Mouse (Mus musculus): ENCODE data around the gene Mturn. TPM values are rescaled to one million over a fixed set of nuclear protein-coding genes. Genes with fewer than 3 reads are reported as not detected.

Mturn gene
- total RNA-seq (2021) = 10 to 100 TPM in 1 of 2 experiments, 1 to 10 TPM in 1; 8.2 to 13.5 TPM
- long read RNA-seq, experiment 1, full-length matches to known transcripts = 5 of 10 reads
- long read RNA-seq, experiment 1, partial matches to known transcripts = 1 of 10 reads
- long read RNA-seq, experiment 1, other reads (novel, unspliced or antisense) = 4 of 10 reads
- long read RNA-seq, experiment 2, full-length matches to known transcripts = 25 of 31 reads
- long read RNA-seq, experiment 2, partial matches to known transcripts = 6 of 31 reads
- long read RNA-seq, experiment 2, other reads (novel, unspliced or antisense) = 0 of 31 reads

DNA sequence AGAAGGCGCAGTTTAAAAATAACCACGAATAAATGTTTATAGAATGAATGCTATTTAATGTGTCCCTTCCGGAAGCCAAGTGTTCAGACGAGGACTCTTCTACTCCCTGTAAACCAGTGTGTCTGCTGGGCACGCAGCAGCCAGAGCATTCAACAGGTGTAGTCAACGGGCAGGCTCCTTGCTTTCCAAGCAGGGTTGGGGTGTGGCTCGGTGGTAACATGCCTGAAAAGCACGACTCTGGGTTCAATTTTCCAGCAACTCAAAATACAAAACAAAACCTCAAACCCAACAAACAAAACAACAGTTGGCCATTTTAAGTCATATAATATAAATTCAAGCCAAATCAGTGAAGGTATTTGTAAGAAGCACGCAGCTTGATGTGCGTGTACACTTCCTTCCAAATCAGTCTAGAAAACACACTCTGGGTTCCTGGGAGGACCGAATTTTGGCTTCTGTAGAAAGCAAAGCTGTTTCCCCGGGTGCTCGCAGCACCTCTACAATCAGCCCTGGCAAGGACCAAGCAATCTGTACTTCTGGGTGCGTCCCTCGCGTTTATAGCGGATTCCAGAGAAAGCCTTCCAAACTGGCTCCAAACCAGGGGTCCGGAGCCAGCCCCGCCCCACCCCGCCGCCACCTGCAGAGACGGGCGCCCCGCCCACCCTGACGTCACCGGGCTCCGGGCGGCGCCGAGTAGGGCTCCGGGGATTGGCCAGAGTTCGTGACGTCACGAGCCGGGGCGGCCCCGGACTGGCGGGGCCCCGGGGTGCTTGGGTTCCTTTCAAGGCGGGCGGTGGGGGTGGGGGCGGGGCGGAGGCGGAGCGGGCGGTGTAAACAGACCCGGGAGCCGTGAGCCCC, at the start of gene Mturn:
Gene Mturn, plus strand, starts transcription at position 734 of the 855 bp plus-strand sequence.
- peak; percentile 95 to 98 for DNase-seq (ENCODE audit: low spot score in 2 of 2)

DNA sequence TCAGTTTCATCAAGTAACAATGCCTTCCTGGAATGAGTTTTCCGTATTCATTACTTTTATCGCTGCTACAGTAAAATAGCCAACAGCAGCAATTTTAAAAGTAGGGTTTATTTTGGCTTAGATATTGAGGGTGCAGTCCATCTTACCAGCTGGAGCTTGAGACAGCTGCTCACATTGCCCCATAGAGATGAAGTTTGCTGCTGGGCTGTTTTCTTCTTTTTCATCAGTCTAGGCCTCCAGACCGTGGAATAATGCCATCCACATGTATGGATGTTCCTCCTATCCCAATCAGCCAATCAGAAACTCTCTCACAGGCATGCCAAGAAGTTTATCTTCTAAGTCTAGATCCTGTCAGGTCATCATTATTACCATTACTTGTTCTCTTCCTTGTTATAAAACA, 41.5 kb upstream of the Mturn start:
- DNase-seq (ENCODE audit: low spot score in 2 of 2) = no peak

DNA sequence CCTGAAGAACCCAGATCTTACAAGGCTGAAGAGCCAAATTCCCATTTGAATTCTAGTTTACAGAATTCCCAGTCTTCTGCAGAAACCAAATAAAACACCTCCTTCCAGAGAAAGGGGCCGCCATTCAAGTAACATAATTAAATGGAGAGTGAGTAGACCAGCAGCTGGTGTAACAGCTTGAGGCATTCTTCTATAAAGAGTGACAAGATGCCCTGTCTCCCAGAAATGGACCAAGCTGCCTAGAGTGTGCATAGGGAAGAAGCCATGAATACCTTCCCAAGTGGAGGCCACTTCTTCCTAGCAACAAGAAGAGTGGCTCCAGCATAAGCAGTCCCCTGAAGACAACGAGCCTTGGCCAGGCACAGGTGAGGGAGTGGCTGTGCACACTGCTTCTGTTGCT, 39.5 kb upstream of the Mturn start:
- no peak for DNase-seq (ENCODE audit: low spot score in 2 of 2)

DNA sequence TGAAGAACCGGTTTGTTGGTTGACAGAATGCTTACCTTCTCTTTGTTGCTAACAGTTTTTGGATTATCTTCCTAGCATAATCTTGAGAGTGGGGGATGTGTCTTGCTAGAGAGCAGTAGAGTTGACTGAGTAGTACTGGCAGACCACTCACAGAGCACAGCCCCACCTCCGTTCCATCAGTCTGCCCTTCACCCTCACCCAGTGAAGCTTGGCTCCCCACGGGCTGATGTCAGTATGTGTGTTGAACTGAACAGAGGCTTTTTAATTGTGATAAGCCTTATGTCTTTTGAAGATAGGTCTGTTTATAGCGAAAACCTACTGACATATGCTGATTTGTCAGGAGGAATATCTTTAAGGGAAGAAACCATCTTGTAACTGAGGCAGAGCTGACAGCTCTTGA, 38.2 kb upstream of the Mturn start:
- no peak for DNase-seq (ENCODE audit: low spot score in 2 of 2)

DNA sequence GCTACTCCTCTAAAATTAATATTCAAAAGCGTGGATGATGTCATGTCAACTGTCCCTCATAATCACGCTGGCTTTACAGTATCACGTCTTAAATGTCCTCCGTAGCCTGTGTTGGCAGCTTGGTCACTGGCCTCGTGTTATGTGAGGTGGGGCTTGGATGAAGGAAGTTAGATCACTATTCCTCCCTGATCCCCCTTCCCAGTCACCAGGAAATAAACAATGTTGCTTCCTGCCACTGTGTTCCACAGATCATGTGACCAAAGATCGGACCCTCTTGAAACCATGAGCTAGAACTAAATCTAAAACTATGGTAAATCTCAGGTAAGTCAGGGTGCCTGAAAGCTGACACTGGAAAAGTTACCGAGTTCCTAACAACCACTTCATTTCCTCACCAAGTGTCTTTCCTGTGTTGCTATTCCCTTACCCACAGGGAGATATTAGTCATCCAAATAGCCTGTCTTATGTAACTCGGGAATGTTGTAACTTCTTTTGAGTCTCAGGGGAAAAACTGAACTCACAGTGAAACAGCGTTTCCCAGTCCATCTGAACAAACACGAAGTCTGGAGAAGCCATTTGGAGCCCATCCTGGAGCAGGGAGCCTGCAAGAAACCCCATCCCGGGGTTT, 25.8 kb upstream of the Mturn start:
- no peak for DNase-seq (ENCODE audit: low spot score in 2 of 2)

DNA sequence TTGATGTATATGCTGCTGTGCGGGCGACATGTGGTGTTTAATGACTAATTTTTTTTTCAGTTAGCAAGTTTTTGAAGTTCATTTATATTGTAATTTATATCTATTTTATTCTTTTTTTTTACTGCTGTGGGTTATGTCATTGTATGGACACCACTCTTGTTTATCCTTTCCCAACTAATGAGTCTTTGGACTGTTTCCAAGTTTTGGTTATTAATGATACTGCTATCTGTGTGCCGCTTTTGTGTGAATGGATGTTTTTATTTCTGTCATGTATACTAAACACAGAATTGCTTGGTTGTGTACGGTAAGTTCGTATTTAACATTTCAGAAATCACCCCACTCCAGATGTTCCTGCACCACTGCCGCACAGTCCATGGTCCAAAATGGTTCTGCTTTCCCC, 23.6 kb upstream of the Mturn start:
- DNase-seq (ENCODE audit: low spot score in 2 of 2) = no peak

DNA sequence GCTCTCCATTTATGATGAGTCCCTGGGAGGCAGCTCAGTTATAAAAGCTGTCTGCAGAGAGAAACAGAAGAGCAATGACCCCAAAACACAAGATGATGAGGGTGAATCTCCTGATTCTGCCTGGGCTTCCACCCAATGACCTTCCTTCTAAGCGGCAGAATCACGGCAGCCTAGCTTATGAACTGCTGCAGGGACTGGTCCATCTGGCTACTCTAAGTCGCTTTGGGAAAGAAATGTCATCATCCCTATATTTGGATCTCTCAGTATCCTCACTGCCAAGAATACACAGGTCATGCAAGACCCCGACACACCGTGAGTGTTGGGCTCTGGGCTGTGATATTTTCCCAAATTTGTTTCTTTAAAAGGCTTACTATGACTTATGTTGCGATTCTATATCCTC, 11.6 kb upstream of the Mturn start:
- no peak for DNase-seq (ENCODE audit: low spot score in 2 of 2)

DNA sequence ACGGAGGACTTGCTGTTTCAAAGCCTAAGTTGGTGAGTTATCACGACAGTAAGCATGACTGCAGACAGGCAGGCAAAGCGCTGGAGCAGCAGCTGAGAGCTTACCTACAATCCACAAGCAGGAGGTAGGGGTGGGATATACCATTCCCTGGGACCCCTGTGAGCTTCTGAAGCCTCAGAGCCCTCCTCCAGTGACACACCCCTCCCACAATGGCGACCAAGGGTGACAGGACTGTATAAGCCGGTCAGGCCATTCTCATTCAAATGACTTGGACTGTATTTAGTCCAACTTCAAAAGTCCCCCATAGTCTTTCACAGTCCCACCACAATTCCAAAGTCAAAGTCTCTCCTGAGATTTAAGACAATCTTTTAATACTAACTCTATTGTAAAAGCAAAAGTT, 8.5 kb upstream of the Mturn start:
- no peak for DNase-seq (ENCODE audit: low spot score in 2 of 2)

DNA sequence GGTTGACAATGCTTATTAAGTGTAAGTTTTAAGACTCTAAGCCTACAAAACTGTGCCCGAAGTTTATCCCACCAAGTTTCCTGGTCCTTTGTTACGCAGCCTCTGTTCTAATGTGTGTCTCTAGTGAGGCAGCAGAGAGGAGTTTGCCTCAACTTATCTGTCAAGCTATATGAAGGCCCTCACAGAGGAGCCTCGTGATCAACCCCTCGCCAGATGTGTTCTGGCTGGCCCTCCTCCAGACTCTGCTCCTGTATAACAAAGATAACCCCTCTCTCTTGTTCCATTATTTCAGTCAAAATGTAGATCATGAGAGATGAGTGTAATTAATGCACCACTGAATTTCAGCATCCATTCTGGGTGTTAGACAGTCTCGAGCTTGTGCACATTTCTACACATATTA, 1.7 kb upstream of the Mturn start:
- DNase-seq (ENCODE audit: low spot score in 2 of 2) = no peak

DNA sequence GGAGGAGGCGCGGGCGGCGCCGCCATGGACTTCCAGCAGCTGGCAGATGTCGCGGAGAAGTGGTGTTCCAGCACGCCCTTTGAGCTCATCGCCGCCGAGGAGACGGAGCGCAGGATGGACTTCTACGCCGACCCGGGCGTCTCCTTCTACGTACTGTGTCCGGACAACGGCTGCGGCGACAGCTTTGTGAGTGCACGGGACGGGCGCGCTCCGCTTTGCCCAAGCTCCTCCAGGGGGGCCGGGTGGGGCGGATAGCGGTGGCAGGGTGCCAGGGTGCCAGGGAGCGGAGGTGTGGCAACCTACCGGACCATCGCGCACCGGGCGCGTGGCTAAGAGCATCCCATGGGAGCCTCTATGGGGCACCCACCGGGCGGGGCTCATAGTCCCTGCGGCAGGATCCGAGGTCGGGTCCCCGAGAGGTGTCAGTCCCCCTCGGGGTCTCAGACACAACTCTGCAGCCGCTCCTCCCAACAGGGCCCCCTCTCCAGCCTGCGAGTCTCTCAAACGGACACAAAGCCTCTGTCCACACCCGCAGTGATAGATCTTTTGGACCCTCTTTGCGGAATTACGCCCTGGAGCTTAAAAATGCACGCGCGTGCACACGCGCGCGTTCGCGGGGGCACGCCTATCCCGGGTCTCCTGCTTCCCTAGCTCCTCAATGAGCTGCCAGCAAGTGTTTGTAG, 463 bp downstream of the Mturn start:
- no peak for DNase-seq (ENCODE audit: low spot score in 2 of 2)

DNA sequence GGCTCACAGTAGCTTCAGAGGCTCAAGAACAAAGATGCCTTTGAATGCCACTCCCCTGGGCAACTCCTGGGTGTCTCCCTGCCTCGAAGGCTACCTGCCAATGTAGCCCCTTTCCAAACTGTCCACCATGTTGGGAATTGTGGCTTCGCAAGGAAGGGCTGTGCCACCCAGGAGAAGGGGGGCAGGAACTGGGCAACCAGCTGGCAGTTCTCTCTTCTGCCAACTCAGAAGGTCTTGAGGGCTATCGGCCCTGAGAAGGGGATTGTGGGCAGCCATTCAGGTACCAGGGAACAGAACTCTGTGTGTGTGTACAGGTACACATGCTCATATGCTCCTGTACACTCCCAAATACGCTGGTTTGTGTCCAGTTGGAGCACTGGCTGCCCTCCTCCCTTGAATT, 2.7 kb downstream of the Mturn start:
- no peak for DNase-seq (ENCODE audit: low spot score in 2 of 2)

DNA sequence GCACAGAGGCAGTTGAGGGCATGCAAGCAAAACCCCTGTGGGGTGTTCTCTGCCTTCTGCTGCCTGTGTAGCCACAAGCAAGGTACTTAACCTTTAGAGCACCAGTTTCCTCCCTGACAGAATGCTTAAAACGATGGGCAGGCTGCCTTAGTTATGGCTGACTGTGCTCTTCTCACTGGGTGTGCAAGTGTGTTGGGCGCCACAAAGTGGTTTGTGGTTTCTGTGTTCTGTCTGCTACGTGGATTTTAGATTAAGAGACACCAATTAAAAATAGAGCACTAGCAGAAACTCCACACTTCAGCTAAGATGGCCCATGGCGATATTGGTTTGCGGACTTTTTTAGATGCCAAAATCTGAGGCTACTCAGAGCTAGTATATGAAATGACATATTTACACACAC, 3.7 kb downstream of the Mturn start:
- no peak for DNase-seq (ENCODE audit: low spot score in 2 of 2)

DNA sequence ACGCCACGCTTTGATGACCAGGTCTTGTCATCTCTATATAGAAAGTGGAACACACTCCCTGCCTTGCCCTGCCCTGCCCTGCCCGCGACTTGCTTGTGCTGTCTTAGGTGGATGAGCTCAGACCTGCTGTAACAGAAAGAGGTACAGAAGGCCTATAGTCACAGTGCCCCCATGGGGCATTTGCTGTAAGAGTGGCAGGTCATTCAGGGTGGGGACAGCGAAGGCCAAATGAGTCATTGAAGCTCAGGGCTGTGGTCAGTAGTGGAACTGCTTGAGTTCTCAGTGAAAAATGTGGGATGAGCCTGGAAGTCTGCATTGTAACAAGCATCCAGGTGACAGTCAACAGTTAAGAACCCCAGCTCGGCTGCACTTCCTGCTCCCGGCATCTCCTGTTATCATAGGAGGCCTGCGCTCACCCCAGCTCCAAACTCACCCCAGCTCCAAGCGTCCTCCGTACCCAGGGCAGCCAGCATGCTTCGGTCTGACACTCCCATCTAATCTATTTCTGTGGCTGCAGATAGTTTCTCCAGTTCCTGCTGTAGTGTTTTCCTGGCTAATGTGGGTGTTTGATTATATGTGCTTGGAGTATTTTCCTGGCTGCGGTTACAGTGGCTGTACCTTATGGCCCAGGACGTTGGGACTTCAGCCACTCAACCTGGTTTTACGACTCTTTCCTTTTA, 4.4 kb downstream of the Mturn start:
- DNase-seq (ENCODE audit: low spot score in 2 of 2) = no peak

DNA sequence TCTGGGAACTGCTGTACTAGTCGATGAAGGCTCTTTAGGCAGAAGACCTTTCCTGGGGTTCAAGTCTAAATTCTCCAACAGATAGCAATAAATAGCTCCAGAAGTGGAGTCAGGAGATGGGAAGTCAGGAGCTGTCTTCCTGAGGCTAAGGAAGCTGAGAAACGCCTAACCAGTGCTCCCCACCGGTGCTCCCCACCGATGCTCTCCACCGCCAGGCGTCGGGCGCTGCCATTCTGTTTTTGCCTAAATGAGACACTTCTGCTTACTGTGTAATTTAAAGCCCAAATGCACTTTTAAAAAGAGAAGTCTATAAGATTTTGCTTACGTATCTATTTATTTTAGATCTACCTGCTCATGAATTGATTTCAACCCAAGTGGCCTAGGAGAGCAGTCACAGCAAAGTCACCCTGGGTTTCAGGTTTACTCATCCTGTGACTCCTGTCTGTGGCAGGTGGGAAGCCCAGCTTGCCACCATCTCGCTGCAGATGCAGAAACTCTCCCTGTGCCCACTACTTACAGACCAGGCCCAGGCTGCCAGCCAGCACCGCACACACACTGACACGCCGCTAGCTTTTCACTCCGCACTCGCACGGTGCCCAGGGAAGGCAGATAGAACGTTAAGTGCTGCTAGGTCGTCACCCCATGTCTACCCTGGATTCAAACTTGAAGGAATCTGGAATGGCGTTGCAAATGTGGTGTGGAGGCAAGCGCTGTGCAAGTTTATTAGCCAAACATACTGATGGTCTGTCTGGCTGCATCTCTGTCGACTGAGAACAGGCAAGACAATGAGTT, 5.7 kb downstream of the Mturn start:
- DNase-seq (ENCODE audit: low spot score in 2 of 2) = no peak

DNA sequence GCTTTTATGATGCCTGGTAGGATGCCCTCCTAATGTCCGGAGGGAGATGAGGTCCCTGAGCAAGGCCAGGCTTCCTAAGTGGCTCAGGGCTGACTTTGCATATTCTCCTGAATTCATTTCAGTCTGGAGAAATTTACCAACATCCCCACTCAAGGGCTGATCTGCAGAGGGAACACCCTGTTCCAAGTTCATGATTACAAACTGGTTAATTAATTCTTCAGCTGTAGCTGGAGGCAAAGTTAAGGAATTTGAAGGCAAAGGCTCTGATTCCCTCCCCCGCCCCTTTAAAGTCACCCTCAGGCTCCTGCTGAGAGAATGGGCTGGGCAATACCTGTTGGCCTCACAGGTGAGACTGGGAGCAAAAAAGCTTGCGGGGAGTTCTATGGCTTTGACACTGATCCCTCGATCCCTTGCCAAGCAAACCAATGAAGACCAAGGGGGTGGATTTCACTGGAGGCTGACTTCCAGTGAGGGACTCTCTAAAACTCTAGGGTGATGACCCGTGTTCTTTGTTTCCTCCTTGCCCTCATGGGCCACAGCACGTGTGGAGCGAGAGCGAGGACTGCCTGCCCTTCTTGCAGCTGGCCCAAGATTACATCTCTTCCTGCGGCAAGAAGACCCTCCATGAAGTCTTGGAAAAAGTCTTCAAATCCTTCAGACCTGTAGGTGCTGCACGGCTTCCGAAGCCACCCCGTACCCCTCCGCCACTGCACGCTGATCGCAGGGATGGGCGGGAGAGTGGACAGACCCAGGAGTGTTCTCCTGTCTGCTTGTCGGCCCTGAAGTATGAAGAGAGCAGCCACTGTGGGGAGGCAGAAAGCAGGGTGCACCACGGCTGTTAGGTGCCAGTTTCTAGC, 7.3 kb downstream of the Mturn start:
- DNase-seq (ENCODE audit: low spot score in 2 of 2) = no peak

DNA sequence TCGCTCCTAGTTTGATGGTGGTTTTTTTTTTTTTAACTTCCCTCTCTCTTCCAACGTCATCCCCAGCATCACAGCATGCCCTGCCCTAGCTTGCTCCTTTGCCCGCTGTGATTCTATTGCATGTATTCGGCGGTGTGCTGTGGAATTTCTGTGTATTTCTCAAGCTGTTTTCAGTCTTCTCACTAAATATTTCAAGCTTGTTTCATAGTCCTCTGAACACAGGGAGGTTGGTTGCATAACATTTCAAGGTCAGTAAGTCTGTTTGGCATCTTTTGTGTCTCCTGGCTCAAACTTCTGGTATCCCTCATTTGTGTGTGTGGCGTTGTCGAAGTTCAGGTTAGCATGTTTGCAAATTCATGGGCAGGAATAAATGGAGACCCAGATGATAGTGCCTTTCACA, 8.3 kb downstream of the Mturn start:
- no peak for DNase-seq (ENCODE audit: low spot score in 2 of 2)

DNA sequence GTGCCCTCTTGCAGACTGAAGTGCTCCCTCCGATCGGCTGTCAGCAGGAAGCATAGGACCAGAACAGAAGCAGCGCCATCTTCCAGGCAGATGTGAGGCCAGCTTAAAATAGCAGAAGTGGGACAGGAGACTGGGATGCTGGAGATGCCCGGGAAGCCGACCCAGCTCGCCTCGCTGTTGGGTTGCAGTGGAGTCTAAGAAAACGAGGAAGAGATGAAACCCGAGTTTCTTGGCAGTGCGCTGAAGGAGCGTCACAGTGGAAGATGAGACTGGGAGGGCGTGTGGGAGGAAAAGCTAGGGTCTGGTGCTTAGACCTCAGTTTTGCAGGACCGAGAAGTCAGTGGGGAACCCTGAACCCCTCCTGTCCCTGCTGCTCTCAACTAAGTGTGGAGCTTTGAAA, 9.4 kb downstream of the Mturn start:
- no peak for DNase-seq (ENCODE audit: low spot score in 2 of 2)

DNA sequence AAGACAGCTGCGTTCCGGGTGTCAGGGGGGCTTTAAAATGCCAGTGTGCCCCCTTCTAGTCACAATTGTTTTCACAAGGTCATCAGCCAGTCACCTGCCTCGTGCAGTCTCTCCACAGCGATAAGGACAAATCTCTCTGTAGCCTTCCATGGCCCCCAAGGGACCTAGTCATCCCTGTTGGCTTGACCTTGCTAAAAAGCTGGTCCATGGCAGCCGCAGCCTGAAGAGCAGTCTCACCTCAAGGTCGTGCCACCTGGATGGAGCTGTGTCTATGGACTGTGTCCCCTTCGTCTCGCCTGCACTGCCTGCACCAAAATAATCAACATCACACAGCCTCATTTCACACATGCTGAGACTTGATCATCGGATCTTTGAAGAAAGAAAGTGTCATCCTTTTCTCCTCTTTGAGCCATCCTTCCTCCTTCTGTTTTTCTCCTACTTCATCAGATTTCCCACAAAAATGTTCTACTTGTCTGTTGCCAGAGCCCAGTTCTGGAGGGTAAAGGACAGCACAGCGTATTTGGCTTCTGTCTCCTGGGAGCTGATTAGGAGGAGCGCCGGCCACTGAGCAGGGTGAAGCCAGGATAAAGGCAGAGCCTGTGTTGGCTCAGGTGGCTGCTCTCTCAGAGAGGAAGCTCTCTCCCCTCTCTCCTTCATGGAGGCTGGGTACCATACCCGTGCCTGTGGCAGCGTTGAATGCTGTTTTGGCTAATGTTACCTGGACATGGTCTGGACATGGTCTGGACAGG, 10.1 kb downstream of the Mturn start:
- no peak for DNase-seq (ENCODE audit: low spot score in 2 of 2)

DNA sequence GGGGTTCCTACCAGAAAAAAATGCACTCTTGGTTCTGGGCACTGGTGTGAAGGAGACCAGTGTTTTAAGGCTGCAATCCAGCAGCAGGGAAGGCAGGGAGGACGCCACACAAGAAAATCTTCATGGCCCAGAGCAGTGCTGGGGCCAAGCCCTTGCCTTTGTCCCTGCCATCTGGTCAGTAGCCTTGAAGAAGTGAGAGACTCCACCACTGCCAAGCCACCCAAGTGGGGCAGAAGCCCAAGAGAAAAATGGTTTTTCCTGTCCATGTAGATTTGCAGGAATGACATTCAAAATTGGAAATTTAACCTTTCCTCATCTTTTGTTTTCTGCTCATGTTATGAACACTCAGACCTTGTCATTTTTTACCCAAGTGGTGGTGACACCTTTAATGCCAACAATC, 10.8 kb downstream of the Mturn start:
- no peak for DNase-seq (ENCODE audit: low spot score in 2 of 2)

Measured in adrenal gland, postnatal 4 days (tissue).